19 mouse cellular contexts compared by ENCODE assay signal in the genomic region with DNA sequence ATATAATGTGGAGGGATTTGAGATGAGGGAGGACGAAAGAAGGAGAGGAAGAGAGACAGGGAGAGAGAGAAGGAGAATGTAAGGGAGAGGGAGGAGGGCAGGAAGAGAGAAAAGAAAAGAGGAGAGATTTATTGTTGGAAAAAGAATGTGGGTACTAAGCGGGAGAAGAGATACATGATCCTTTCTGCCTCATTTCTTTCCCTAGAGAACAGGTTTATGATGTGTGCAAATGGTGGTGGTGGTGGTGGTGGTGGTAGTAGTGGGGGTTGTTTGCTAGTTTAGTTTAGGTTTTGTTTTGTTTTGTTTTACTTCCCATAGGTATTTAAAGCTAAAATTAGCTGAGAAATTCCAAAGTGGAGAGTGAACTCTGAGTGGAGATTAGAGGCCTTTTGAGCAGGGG.
"Had no signal": no experiment of that assay in that cellular context is flagged by ENCODE, and none has a peak within 500 bp of the region (broad histone marks: within the 10 kb centered on the region; RNA-seq: fewer than 3 reads in every experiment).

No protein-coding gene starts in this region.

- ATAC-seq: midbrain, embryonic 16.5 days had no signal

- H3K4me3 ChIP-seq: midbrain, embryonic 10.5 days; midbrain, embryonic 12.5 days; myocyte; neural tube, embryonic 13.5 days; neural tube, embryonic 15.5 days had no signal

- DNase-seq: lung, adult 18-20 months; lung, embryonic 14.5 days; lung, postnatal 10 days; lung, postnatal 4 days; midbrain, embryonic 14.5 days; retina, postnatal 1 day; right cerebral cortex, adult 18-20 months; right cerebral cortex, postnatal 25 days; right cerebral cortex, postnatal 4 days; spleen, adult 18-20 months; thymus, adult 18-20 months; thymus, postnatal 14 days; thymus, postnatal 36 days had no signal

- H3K9me3 ChIP-seq: midbrain, embryonic 10.5 days; midbrain, embryonic 12.5 days; neural tube, embryonic 13.5 days; neural tube, embryonic 15.5 days had no signal

- H3K36me3 ChIP-seq: midbrain, embryonic 10.5 days; midbrain, embryonic 12.5 days; neural tube, embryonic 13.5 days; neural tube, embryonic 15.5 days had no signal

- H3K9ac ChIP-seq: lung, embryonic 14.5 days; midbrain, embryonic 12.5 days; neural tube, embryonic 13.5 days; neural tube, embryonic 15.5 days had no signal

- H3K27ac ChIP-seq: midbrain, embryonic 10.5 days; midbrain, embryonic 12.5 days; neural tube, embryonic 13.5 days; neural tube, embryonic 15.5 days had no signal

- H3K27me3 ChIP-seq: neural tube, embryonic 15.5 days had no signal

- H3K4me1 ChIP-seq: midbrain, embryonic 10.5 days; midbrain, embryonic 12.5 days; neural tube, embryonic 15.5 days had no signal

- H3K4me2 ChIP-seq: lung, embryonic 14.5 days; midbrain, embryonic 12.5 days; neural tube, embryonic 13.5 days; neural tube, embryonic 15.5 days had no signal
